Mouse (Mus musculus) lung, adult 2 months (tissue): ENCODE data around the gene Prmt1.
A peak's percentile ranks its signal among the peaks of the same experiment; 100 is the strongest.
"Not testable (repeated sequence)": the region's sequence is repeated elsewhere in the genome, so short reads cannot be mapped to it uniquely, and the experiment has no call there.

Experiments
- CTCF ChIP-seq: fragments of 200-500 bp; IDR thresholded peaks from 2 replicates; pipeline ENCODE4 v1.5.1; 2011; ENCODE audit warnings: mild to moderate bottlenecking, low read length, control low read depth; ENCODE audit not compliant: insufficient read depth
- POLR2A ChIP-seq: fragments of 200-500 bp; IDR thresholded peaks from 2 replicates; pipeline ENCODE4 v1.6.1; 2011; ENCODE audit warnings: low read depth, mild to moderate bottlenecking, control low read depth, low read length, borderline replicate concordance; ENCODE audit errors: extremely low read depth

- 0 out of 2 replicates have a peak, but pooled peaks have one; percentile 25 for TF ChIP-seq CTCF
- TF ChIP-seq POLR2A = not testable (repeated sequence)
Measured at GRCm38 (mm10) chr7:45023711-45024110, 37.3 kb upstream of the Prmt1 start.
